Mouse (Mus musculus): ENCODE data around the gene Gm11011.

DNA sequence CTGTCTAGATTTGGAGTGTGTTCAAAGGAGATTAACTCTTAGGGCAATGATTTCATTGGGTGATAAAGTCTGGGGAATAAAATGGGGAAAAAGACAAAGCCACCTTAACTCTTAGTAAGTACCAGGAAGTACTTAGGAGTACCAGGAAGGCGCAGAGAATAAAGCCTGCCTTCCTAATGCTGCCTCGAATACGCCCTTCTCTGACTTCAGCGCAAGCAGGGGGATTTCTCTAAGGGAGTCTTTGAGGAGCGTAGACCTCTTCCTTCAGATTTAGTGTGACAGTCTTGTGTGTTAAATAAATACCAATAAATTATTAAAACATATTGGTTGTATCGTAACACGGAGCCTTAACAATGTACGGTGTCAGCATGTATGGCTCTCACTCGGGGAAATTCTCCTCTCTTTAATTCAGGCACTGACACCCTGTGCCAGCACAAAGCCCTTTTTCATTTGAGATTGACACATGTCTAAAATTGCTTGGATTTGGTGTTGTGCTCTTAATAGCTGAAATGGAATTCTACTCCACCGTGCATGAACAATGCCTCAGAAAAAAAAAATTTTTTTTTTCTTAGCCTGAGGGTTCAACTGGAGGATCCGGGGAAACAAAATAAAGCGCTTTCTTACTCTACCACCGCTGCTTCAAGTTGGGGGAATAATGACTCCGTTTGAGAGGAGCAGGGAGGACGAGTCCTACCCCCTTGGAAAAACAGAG, 2.6 kb downstream of the Gm11011 start:
- TF ChIP-seq CHD1 (IDR thresholded peaks at IDR 0.05; ENCODE audit: low read depth, low read length) (no peak), SIN3A (IDR thresholded peaks at IDR 0.05; ENCODE audit: low read length) (no peak), CHD2 (IDR thresholded peaks at IDR 0.05; ENCODE audit: low read length) (no peak), CTCF (conservative IDR thresholded peaks at IDR 0.05 in 1 of 2, IDR thresholded peaks at IDR 0.05 in 1 of 2; ENCODE audit: low read depth in 2 of 2, low read length in 2 of 2) (no peak), MEF2A (IDR thresholded peaks at IDR 0.05; ENCODE audit: borderline replicate concordance, low read depth, low read length) (no peak), USF1 (IDR thresholded peaks at IDR 0.05; ENCODE audit: low read depth, low read length) (no peak), ZKSCAN1 (IDR thresholded peaks at IDR 0.05; ENCODE audit: borderline replicate concordance, low read depth, low read length) (no peak), POLR2A (IDR thresholded peaks at IDR 0.05; ENCODE audit: low read depth, low read length) (no peak), TCF12 (IDR thresholded peaks at IDR 0.05; ENCODE audit: low read depth, low read length) (no peak), KAT2A (IDR thresholded peaks at IDR 0.05; ENCODE audit: insufficient replicate concordance, low read length) (no peak), MAX (IDR thresholded peaks at IDR 0.05; ENCODE audit: low read length) (no peak)

Data from CH12.LX (cell line).